26 mouse cellular contexts compared by ENCODE assay signal in the genomic region with DNA sequence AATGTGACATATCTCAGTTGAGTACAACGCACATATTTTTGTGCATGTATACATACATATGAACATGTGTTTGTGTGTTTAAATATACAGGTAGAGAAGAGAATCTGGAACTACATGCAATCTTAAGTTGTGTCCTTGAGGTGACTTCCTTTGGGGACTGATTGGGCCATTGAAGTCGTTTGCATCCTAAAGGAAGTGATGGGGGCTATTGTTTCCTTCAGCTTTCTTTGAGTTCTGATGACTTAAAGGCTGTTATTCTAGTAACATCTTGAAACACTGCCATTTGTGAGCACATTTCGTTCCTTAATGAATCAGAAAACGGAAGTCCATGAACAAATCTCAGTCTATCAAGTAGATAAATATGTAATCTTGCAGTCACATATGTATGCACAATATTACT.
"Had no signal": no experiment of that assay in that cellular context is flagged by ENCODE, and none has a peak within 500 bp of the region (broad histone marks: within the 10 kb centered on the region; RNA-seq: fewer than 3 reads in every experiment).

No protein-coding gene starts in this region.

- ATAC-seq: hindbrain, postnatal 0 days; intestine, embryonic 16.5 days had no signal

- H3K27me3 ChIP-seq: heart, embryonic 13.5 days; heart, embryonic 15.5 days; hindbrain, embryonic 13.5 days; hindbrain, embryonic 15.5 days; kidney, embryonic 15.5 days; limb, embryonic 12.5 days; liver, embryonic 13.5 days had no signal

- H3K4me3 ChIP-seq: heart, embryonic 13.5 days; heart, embryonic 15.5 days; hindbrain, embryonic 13.5 days; hindbrain, embryonic 15.5 days; kidney, embryonic 15.5 days; left cerebral cortex, adult 2 months; limb, embryonic 10.5 days; limb, embryonic 12.5 days; liver, embryonic 13.5 days had no signal

- H3K27ac ChIP-seq: heart, embryonic 13.5 days; heart, embryonic 15.5 days; hindbrain, embryonic 13.5 days; hindbrain, embryonic 15.5 days; hindbrain, postnatal 0 days; kidney, embryonic 15.5 days; kidney, postnatal 0 days; left cerebral cortex, adult 2 months; limb, embryonic 10.5 days; limb, embryonic 12.5 days; liver, embryonic 13.5 days had no signal

- H3K36me3 ChIP-seq: heart, embryonic 13.5 days; heart, embryonic 15.5 days; hindbrain, embryonic 13.5 days; hindbrain, embryonic 15.5 days; kidney, embryonic 15.5 days; limb, embryonic 10.5 days; limb, embryonic 12.5 days; liver, embryonic 13.5 days had no signal

- H3K9me3 ChIP-seq: heart, embryonic 13.5 days; heart, embryonic 15.5 days; hindbrain, embryonic 13.5 days; hindbrain, embryonic 15.5 days; kidney, embryonic 15.5 days; limb, embryonic 10.5 days; limb, embryonic 12.5 days; liver, embryonic 13.5 days had no signal

- H3K4me2 ChIP-seq: heart, embryonic 11.5 days; heart, embryonic 13.5 days; heart, embryonic 15.5 days; hindbrain, embryonic 13.5 days; hindbrain, embryonic 15.5 days; kidney, embryonic 15.5 days; limb, embryonic 12.5 days; liver, embryonic 11.5 days; liver, embryonic 13.5 days had no signal

- DNase-seq: gastrocnemius, postnatal 14 days; gastrocnemius, postnatal 36 days; heart, adult 18-20 months; heart, postnatal 14 days; heart, postnatal 36 days; kidney, adult 11 months; kidney, adult 2 months; kidney, adult 9 months; kidney, postnatal 25 days; kidney, postnatal 4 days; layer of hippocampus, adult 9-11 months; liver; liver, embryonic 13.5 days had no signal

- H3K9ac ChIP-seq: heart, embryonic 13.5 days; heart, embryonic 15.5 days; hindbrain, embryonic 13.5 days; hindbrain, embryonic 15.5 days; kidney, embryonic 15.5 days; limb, embryonic 12.5 days; liver, embryonic 13.5 days had no signal

- H3K4me1 ChIP-seq: liver, embryonic 13.5 days had no signal
